Mouse (Mus musculus) heart, embryonic 12.5 days (tissue): ENCODE data around the gene Cpm. TPM values are rescaled to one million over a fixed set of nuclear protein-coding genes. Genes with fewer than 3 reads are reported as not detected.
"Not testable (repeated sequence)": the region's sequence is repeated elsewhere in the genome, so short reads cannot be mapped to it uniquely, and the experiment has no call there.

Experiments
- ATAC-seq: fragments of 200-750 bp; cut with Nextera tagmentation; 2 replicates; pipeline ENCODE4 v1.8.0; 2017; ENCODE audit warnings: moderate TSS enrichment, moderate library complexity; ENCODE audit not compliant: insufficient number of reproducible peaks, low FRiP score
- H3K27ac ChIP-seq: fragments of 300-500 bp; sonication (generic); 2 replicates; pipeline ENCODE4 v1.5.1; 2016; ENCODE audit warnings: mild to moderate bottlenecking, moderate library complexity; ENCODE audit not compliant: poor library complexity, severe bottlenecking
- H3K27me3 ChIP-seq: fragments of 300-500 bp; sonication (generic); replicated peaks from 2 replicates; pipeline ENCODE4 v1.6.1; 2016; ENCODE audit warnings: mild to moderate bottlenecking, moderate library complexity
- H3K36me3 ChIP-seq: fragments of 300-500 bp; sonication (generic); 2 replicates; pipeline ENCODE4 v1.6.1; 2016; ENCODE audit warnings: mild to moderate bottlenecking, moderate library complexity
- H3K4me1 ChIP-seq: fragments of 300-500 bp; sonication (generic); replicated peaks from 2 replicates; pipeline ENCODE4 v1.6.1; 2016; ENCODE audit warnings: mild to moderate bottlenecking
- H3K4me2 ChIP-seq: fragments of 300-500 bp; sonication (generic); 2 replicates; pipeline ENCODE4 v1.6.1; 2016; ENCODE audit warnings: mild to moderate bottlenecking, moderate library complexity
- H3K4me3 ChIP-seq: fragments of 300-500 bp; sonication (generic); 2 replicates; pipeline ENCODE4 v1.5.1; 2016; ENCODE audit warnings: mild to moderate bottlenecking
- H3K9ac ChIP-seq: fragments of 300-500 bp; sonication (generic); 2 replicates; pipeline ENCODE4 v1.6.1; 2016; ENCODE audit warnings: mild to moderate bottlenecking, moderate library complexity
- H3K9me3 ChIP-seq: fragments of 300-500 bp; sonication (generic); replicated peaks from 2 replicates; pipeline ENCODE4 v1.6.1; 2016; ENCODE audit warnings: mild to moderate bottlenecking, moderate library complexity
- WGBS: fragments of 180-500 bp; shearing (Covaris S2); methylation state at CpG from one replicate; pipeline ENCODE4 v1.1.7; 2016; 5-methylcytosine and 5-hydroxymethylcytosine counted together
- polyA plus RNA-seq: library from polyadenylated mRNA; unstranded; fragments of >200 nt; fragmentation: Nextera tagmentation; extraction: Ambion mirVana; gene quantifications from 2 replicates; pipeline ENCODE4 v1.2.1, GENCODE M21; 2016

Gene Cpm
- polyA plus RNA-seq, 1 experiment from 2014 or later, result 2.5 TPM

DNA sequence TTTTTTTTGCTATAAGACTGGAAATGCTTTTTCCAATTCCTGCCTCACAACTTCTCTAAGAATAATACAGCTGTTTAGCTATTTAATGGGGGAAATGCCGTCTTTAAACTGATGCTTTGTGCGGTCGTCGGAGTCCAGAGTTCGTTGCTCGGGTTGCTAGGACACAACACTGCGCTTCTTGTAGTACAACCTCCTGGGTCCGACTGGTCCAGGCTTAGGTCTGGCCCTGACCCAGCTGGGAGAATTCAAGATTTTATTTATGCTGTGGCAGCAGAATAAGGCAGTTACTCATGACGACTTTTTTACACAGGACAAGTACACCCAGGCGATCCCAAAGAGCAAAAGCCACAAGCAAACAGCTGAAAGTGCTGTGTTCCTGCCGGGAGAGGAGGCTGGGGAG lies 42.4 kb upstream of the Cpm start:
- Histone ChIP-seq H3K27me3 (no peaks in the 10 kb centered on the region), H3K4me2 (no peak overlapping the region), H3K4me1 (no peaks in the 10 kb centered on the region), H3K9me3 (0 out of 2 replicates have a peak, but pooled peaks cover 3% of the 10 kb centered on the region), H3K36me3 (no peaks in the 10 kb centered on the region), H3K9ac (no peak overlapping the region), H3K4me3 (no peak overlapping the region), H3K27ac (no peak overlapping the region)
- WGBS, result 77% methylated on average over 11 of the region's 11 CpGs
- ATAC-seq, result no peak

DNA sequence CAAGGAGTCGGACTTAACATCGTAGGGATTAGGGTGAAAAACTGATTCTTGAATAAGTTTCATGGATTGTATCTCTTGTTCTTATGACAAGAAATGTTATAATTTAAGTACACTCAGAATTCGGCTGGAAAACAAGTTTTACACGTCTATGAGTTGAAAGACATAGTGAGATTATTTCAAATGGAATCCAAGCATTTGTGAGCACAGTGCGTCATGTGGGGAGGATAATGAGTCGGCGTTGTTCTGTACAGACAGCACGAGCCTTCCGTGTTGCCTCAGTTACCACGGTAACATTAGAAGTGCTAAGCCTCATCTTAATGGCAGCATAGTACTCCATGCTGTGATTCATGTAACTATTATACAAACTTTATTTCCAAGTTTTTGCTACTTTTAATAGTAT lies 42.0 kb upstream of the Cpm start:
- ATAC-seq, result no peak
- Histone ChIP-seq H3K4me1 (no peaks in the 10 kb centered on the region), H3K27me3 (no peaks in the 10 kb centered on the region), H3K9ac (no peak overlapping the region), H3K36me3 (no peaks in the 10 kb centered on the region), H3K4me2 (no peak overlapping the region), H3K9me3 (0 out of 2 replicates have a peak, but pooled peaks cover 3% of the 10 kb centered on the region), H3K27ac (no peak overlapping the region), H3K4me3 (no peak overlapping the region)
- WGBS, result 89% methylated on average over 10 of the region's 10 CpGs

DNA sequence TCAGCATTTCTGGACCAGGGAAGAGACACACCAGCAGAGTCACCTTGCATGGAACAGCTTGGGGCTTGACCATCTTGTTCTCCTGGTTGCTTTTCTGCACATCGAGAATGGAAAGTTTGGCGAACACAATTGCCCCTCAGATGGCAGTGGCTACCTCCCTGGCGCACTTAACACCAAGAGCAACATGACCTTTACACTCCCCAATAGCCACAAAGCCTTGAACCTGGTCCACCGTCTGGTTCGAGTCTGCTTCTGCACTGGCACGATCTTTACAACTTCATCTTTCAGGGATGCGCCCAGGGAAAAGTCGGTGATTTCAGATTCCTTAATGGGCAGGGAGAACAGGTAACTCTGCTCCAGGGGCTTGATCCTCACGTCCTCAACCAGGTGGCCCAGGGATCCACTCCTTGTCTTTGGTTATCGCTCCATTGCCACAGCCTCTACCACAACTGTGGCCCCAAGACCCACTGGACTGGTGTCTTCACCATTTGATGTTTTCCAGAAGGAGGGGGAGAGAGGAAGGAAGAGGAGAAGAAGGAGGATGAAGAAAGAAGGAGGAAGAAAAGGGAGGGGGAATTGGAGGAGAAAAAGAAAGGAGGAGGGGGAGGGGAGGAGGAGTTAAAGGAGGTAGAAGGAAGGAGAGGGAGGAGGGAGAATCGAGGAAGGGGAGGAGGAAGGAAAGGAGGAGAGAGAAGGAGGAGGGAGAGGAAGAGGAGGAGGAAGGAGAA lies 40.7 kb upstream of the Cpm start:
- ATAC-seq, H3K4me3 ChIP-seq, H3K36me3 ChIP-seq, H3K4me2 ChIP-seq, H3K4me1 ChIP-seq, H3K9ac ChIP-seq, H3K27me3 ChIP-seq, H3K9me3 ChIP-seq, H3K27ac ChIP-seq: not testable (repeated sequence)
- WGBS, result 73% methylated on average over 11 of the region's 11 CpGs

DNA sequence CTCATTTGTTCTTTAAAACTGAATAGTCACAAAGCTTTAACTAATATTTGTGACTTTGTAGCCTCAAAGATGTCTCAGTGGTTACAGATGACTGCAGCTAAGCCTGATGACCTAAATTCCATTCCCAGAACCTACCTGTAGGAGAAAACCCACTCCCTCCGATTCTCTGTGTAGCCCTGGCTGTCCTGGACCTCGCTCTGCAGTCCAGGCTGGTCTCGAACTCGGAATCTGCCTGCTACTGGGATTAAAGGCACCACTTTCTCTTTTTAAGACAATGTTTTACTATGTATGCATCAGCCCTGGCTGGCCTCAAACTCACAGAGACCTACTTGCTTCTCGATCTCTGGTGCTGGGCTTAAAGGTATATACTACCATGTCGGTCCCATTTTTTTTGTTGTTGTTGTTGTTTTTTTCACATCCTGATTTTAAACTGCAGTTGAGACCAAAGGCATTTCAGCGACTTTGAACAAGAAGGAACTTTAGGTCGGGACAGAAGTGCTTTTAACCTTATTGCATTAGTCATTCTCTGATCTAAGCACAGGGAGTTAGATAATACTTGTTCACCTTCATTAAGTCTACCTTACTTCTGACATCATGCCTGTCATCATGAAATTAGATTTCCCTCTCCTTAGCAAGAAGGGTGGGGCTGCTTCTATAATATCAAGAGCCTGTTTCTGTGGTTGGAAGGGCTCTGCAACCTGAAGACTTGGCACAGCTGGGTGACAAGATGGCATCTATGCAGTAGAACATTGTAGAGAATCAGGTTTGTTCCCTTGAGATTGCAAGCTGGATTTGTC lies 40.0 kb upstream of the Cpm start:
- Histone ChIP-seq H3K27ac (no peak overlapping the region), H3K4me1 (no peaks in the 10 kb centered on the region), H3K27me3 (no peaks in the 10 kb centered on the region), H3K4me3 (no peak overlapping the region), H3K9ac (no peak overlapping the region), H3K36me3 (no peaks in the 10 kb centered on the region), H3K4me2 (no peak overlapping the region), H3K9me3 (0 out of 2 replicates have a peak, but pooled peaks cover 3% of the 10 kb centered on the region)
- ATAC-seq, result no peak
- 79% methylated on average over 8 of the region's 8 CpGs for WGBS

DNA sequence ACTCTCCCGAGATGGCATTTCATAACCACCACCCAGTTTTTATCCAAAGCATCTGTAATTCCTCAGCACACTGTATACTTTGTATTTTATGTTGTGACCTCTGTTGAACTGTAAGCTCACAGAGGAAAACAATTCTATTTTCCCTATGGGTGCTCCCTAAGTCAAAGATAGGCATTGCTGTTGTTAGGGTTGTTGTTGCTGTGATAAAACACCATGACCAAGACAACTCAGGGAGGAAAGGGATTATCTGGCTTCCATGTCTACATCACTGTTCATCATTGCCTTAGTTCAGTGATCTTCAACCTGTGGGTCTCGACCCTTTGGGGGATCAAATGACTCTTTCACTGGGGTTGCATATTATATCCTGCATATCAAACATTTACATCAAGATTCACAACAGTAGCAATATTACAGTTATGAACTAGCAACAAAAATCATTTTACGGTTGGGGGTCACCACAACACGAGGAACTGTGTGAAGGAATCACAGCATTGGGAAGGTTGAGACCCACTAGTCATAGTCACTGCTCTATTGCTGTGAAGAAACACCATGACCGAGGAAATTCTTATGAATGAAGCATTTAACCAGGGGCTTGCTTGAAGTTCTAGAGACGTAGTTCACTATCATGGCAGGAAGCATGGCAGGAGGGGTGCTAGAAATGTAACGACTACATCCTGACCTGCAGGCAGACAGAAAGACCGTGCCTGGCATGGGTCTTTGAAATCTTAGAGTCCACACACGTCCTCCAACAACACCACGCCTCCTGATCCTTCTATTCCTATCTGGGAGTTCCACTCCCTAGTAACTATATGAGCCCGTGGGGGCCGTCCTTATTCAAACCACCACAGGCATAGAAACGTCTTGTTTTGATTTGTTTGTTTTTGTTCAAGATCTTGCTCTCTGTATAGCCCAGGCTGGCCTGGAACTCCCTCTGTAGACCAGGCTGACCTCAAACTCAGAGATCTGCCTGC lies 38.7 kb upstream of the Cpm start:
- no peak for ATAC-seq
- H3K4me3 ChIP-seq, result no peak overlapping the region
- WGBS, result 72% methylated on average over 13 of the region's 13 CpGs
- no peaks in the 10 kb centered on the region for H3K27me3 ChIP-seq
- no peaks in the 10 kb centered on the region for H3K9me3 ChIP-seq
- peaks cover 1% of the 10 kb centered on the region; the same call in 1 of the 2 replicates for H3K4me1 ChIP-seq
- no peak overlapping the region for H3K27ac ChIP-seq
- no peak overlapping the region for H3K4me2 ChIP-seq
- H3K9ac ChIP-seq, result no peak overlapping the region
- H3K36me3 ChIP-seq, result no peaks in the 10 kb centered on the region

DNA sequence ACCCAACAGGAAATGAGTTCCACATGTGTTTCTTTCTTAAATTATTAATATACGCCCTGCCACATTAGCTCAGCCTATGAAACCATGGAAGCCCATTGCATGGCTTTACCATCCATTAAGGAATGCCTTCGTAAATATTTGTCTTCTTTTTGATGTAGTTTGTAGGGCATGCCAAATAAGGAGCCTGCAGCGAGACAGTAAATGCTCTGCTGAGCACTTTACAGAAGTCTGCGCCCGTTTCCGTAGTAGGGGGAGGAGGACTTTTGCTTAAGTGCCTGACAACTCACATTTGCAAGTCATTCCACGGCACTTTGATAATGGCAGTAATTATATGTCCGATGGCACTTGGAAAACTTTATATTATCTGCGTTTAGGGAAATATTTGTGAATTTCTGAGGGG lies 37.5 kb upstream of the Cpm start:
- 69% methylated on average over 9 of the region's 9 CpGs for WGBS
- no peak overlapping the region for H3K4me2 ChIP-seq
- H3K27me3 ChIP-seq, result no peaks in the 10 kb centered on the region
- no peaks in the 10 kb centered on the region for H3K9me3 ChIP-seq
- no peak overlapping the region for H3K4me3 ChIP-seq
- ATAC-seq, result no peak
- peaks cover 7% of the 10 kb centered on the region; the same call in 1 of the 2 replicates for H3K4me1 ChIP-seq
- no peak overlapping the region for H3K9ac ChIP-seq
- H3K27ac ChIP-seq, result no peak overlapping the region
- no peaks in the 10 kb centered on the region for H3K36me3 ChIP-seq

DNA sequence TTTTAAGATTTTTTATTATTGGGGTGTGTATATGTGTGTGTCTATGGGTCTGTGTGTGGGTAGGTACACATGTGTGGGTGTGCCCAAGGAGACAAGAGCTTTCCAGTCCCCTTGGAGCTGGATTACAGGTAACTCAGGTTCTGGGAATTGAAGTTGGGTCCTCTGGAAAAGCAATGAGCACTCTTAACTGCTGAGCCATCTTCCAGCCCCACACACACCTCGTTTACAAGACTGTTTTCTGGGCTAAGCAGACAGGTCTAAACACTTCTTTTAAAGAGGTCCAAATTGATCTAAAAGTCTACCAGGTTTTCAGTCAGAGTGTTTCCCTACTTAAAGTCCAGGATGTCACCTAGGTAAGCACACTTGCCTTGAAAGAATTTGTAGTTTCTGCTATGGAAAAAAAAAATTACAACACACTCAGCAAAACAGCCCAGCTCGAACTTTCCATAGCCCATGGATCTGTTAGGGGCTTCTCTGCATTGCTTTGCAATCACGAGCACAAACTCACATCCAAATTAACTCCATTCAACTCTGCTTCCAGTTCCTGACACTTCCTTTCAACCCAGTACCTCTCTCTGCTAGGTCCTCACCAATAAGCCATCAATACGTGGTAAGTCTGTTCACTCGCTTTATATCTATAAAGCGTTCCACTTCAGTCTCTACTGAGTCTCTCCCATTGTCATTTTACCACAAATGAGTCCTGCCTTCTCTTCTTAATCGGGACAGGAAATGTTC lies 36.8 kb upstream of the Cpm start:
- peaks cover 7% of the 10 kb centered on the region; the same call in 1 of the 2 replicates for H3K4me1 ChIP-seq
- H3K9ac ChIP-seq, result no peak overlapping the region
- H3K4me3 ChIP-seq, result no peak overlapping the region
- no peaks in the 10 kb centered on the region for H3K36me3 ChIP-seq
- H3K4me2 ChIP-seq, result no peak overlapping the region
- no peak for ATAC-seq
- WGBS, result 71% methylated on average over 7 of the region's 7 CpGs
- H3K27me3 ChIP-seq, result no peaks in the 10 kb centered on the region
- no peak overlapping the region for H3K27ac ChIP-seq
- H3K9me3 ChIP-seq, result no peaks in the 10 kb centered on the region

DNA sequence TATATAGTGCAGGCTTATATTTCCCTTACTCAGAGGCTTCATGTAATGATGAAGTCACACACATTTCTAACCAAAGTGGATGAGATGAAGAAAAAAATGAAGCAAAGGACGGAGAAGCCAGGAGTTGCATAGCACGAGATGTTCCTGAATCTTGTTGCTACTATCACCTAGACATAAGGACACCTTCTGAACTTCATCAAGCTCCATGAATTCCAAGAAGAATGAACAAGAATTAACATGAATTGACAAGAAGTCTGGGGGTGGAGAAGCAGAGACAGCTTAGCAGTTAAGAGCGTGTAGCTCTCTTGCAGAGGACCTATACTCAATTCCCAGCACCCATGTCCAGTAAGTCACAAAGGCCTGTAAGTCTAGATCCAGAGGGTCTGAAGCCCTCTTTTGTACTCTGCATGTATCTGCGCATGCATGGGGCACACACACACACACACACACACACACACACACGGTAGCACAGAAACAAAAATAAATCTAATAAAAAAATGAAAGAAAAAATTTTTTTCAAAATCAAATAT lies 36.2 kb upstream of the Cpm start:
- Histone ChIP-seq H3K27ac (no peak overlapping the region), H3K4me1 (peaks cover 7% of the 10 kb centered on the region; the same call in 1 of the 2 replicates), H3K36me3 (no peaks in the 10 kb centered on the region), H3K9ac (no peak overlapping the region), H3K9me3 (no peaks in the 10 kb centered on the region), H3K4me3 (no peak overlapping the region), H3K27me3 (no peaks in the 10 kb centered on the region), H3K4me2 (no peak overlapping the region)
- no peak for ATAC-seq
- 83% methylated on average over 5 of the region's 5 CpGs for WGBS

DNA sequence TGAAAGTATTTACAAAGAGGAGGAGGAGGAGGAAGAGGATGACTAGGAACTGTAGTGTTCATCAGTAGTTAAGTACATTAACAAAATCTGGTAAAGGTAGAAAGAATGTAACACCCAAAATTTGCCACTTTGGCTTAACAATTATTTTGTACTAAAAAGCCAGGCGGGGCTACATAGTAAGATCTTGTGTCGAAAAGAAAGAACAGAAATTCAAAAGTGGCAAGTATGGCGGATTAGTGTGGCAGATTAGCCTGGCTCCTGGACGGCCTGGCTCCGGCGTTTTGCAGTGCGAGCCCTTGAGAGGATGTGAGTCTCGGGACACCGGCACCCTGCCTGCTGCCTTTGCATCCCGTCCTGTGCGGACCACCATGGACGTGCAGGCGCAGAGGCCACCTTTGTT lies 35.4 kb upstream of the Cpm start:
- H3K4me2 ChIP-seq, result no peak overlapping the region
- H3K9me3 ChIP-seq, result no peaks in the 10 kb centered on the region
- no peaks in the 10 kb centered on the region for H3K27me3 ChIP-seq
- H3K9ac ChIP-seq, result no peak overlapping the region
- H3K4me3 ChIP-seq, result no peak overlapping the region
- ATAC-seq, result no peak
- no peak overlapping the region for H3K27ac ChIP-seq
- no peaks in the 10 kb centered on the region for H3K36me3 ChIP-seq
- 87% methylated on average over 13 of the region's 13 CpGs for WGBS
- peaks cover 7% of the 10 kb centered on the region; the same call in 1 of the 2 replicates for H3K4me1 ChIP-seq

DNA sequence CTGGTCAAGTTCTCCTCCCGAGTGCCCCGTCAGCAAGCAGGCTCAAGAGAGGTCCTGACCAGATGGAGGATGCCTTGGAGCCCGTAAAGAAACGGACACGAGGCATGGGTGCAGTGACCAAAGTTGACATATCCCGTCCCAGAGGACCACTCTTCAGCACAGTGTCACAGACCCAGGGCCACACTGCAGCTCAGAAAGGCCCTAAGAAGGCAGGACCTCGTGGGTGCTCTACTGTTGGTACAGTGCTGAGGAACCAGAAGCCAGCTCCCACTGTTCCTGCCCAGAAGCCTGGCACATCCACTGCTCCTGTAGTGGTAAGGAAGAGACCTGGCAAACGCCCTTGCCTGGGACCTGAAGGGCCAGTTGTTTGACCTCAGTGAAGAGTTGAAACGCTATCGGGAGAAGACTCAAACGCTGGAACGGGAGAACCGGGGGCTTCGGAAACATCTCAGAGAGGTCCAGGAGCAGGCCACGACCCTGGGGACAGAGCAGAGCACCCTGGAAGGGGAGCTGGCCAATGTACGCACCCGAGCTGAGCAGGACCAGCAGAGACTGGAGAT lies 34.9 kb upstream of the Cpm start:
- Histone ChIP-seq H3K4me3 (no peak overlapping the region), H3K27me3 (no peaks in the 10 kb centered on the region), H3K4me1 (peaks cover 7% of the 10 kb centered on the region; the same call in 1 of the 2 replicates), H3K4me2 (no peak overlapping the region), H3K9ac (no peak overlapping the region), H3K27ac (no peak overlapping the region), H3K36me3 (no peaks in the 10 kb centered on the region), H3K9me3 (no peaks in the 10 kb centered on the region)
- 82% methylated on average over 17 of the region's 17 CpGs for WGBS
- no peak for ATAC-seq
